7 mouse cellular contexts compared by ENCODE assay signal in genomic region chr14:54430406-54431145, GRCm38 (mm10). TPM values are rescaled to one million over a fixed set of nuclear protein-coding genes. Genes with fewer than 3 reads are reported as not detected.
DNase-seq lines count a peak whose midpoint lies in the region; ATAC-seq and TF ChIP-seq lines count a peak whose summit lies in the region.

No protein-coding gene starts in this region.

- H3K27me3 ChIP-seq in spleen, adult 2 months (ENCODE audit: control insufficient read depth, insufficient read depth, low read length): peaks cover 8% of the 10 kb centered on the region; the same call in 1 of the 2 replicates
- H3K27me3 ChIP-seq in heart, embryonic 13.5 days (replicated peaks): no peaks in the 10 kb centered on the region
- peaks cover 61% of the 10 kb centered on the region for H3K27me3 ChIP-seq in liver, embryonic 13.5 days

- 0 out of 2 replicates have a peak overlapping the region, but pooled peaks have one; percentile 6 for H3K27ac ChIP-seq in spleen, adult 2 months (ENCODE audit: insufficient read depth, low read length)
- peak overlapping the region; percentile 97 for H3K27ac ChIP-seq in heart, embryonic 13.5 days (replicated peaks)
- peak overlapping the region; percentile 80 for H3K27ac ChIP-seq in liver, embryonic 13.5 days

- DNase-seq in spleen, adult 2 months (ENCODE audit: low read depth in 1 of 2, low spot score in 2 of 2): no peak
- no peak for DNase-seq in spleen, adult 12 weeks (ENCODE audit: low spot score)
- DNase-seq in liver, embryonic 13.5 days: no peak
- peak; percentile 57 for DNase-seq in testis, postnatal 10 days (ENCODE audit: low spot score)
- DNase-seq in spleen, postnatal 14 days (ENCODE audit: low spot score in 2 of 2): no peak
- no peak for DNase-seq in urinary bladder, postnatal 25 days (ENCODE audit: low spot score)

- no peak overlapping the region for H3K4me3 ChIP-seq in spleen, adult 2 months (ENCODE audit: extremely low read depth, insufficient read depth, insufficient read length)
- H3K4me3 ChIP-seq in heart, embryonic 13.5 days: peak overlapping the region; percentile 84
- peak overlapping the region; percentile 66 for H3K4me3 ChIP-seq in liver, embryonic 13.5 days (replicated peaks)

- ATAC-seq in heart, embryonic 13.5 days (ENCODE audit: extremely low read depth, insufficient number of reproducible peaks, low FRiP score, low TSS enrichment): no peak
- ATAC-seq in liver, embryonic 13.5 days (ENCODE audit: low read depth): no peak

- peaks cover 4% of the 10 kb centered on the region for H3K4me1 ChIP-seq in spleen, adult 2 months (ENCODE audit: control insufficient read depth, insufficient read depth, insufficient read length)
- H3K4me1 ChIP-seq in heart, embryonic 13.5 days: peaks cover 70% of the 10 kb centered on the region
- H3K4me1 ChIP-seq in liver, embryonic 13.5 days (replicated peaks): peaks cover 82% of the 10 kb centered on the region

- 75% methylated on average over 18 of the region's 18 CpGs for WGBS in spleen, adult 2 months
- 3% methylated on average over 18 of the region's 18 CpGs for WGBS in heart, embryonic 13.5 days
- WGBS in liver, embryonic 13.5 days (ENCODE audit: insufficient replicate concordance): 11% methylated on average over 18 of the region's 18 CpGs

- H3K4me2 ChIP-seq in heart, embryonic 13.5 days: peak overlapping the region; percentile 74
- H3K4me2 ChIP-seq in liver, embryonic 13.5 days: peak overlapping the region; percentile 69

- peak overlapping the region; percentile 100 for H3K9ac ChIP-seq in heart, embryonic 13.5 days
- H3K9ac ChIP-seq in liver, embryonic 13.5 days: peak overlapping the region; percentile 77

- no peaks in the 10 kb centered on the region for H3K36me3 ChIP-seq in spleen, adult 2 months (ENCODE audit: control insufficient read depth, insufficient read depth, low read length)
- peaks cover 23% of the 10 kb centered on the region for H3K36me3 ChIP-seq in heart, embryonic 13.5 days
- peaks cover 23% of the 10 kb centered on the region for H3K36me3 ChIP-seq in liver, embryonic 13.5 days

- no peaks in the 10 kb centered on the region for H3K9me3 ChIP-seq in heart, embryonic 13.5 days
- H3K9me3 ChIP-seq in liver, embryonic 13.5 days (replicated peaks): no peaks in the 10 kb centered on the region

- TF ChIP-seq POLR2A in spleen, adult 2 months (IDR thresholded peaks at IDR 0.05; ENCODE audit: low read depth, low read length): no peak

- no peak for TF ChIP-seq CTCF in spleen, adult 2 months (IDR thresholded peaks at IDR 0.05; ENCODE audit: extremely low read depth, insufficient read depth, insufficient read length, insufficient replicate concordance)

RNA-seq across cellular contexts. Expression of gene Mmp14, which starts 0.8 kb away (rescaled TPM):
- polyA plus RNA-seq in spleen, adult 2 months (2012; rRNA removed): 42.0 and 63.2 TPM in 2 replicates
- polyA plus RNA-seq in heart, embryonic 13.5 days (2015; fragmentation: Nextera tagmentation; extraction: Ambion mirVana): 97.4 and 98.7 TPM in 2 replicates
- 19.8 and 23.2 TPM in 2 replicates for polyA plus RNA-seq in liver, embryonic 13.5 days (2015; fragmentation: Nextera tagmentation; extraction: Ambion mirVana)

RNA-seq across cellular contexts. Expression of gene Mrpl52, which starts 3.9 kb away (rescaled TPM):
- polyA plus RNA-seq in spleen, adult 2 months (2012; rRNA removed): 221 and 393 TPM in 2 replicates
- 226 and 256 TPM in 2 replicates for polyA plus RNA-seq in heart, embryonic 13.5 days (2015; fragmentation: Nextera tagmentation; extraction: Ambion mirVana)
- 244 and 265 TPM in 2 replicates for polyA plus RNA-seq in liver, embryonic 13.5 days (2015; fragmentation: Nextera tagmentation; extraction: Ambion mirVana)

RNA-seq across cellular contexts. Expression of gene Slc7a7, which starts 13.0 kb away (rescaled TPM):
- polyA plus RNA-seq in spleen, adult 2 months (2012; rRNA removed): 24.6 and 31.2 TPM in 2 replicates
- 9.6 and 10.8 TPM in 2 replicates for polyA plus RNA-seq in heart, embryonic 13.5 days (2015; fragmentation: Nextera tagmentation; extraction: Ambion mirVana)
- polyA plus RNA-seq in liver, embryonic 13.5 days (2015; fragmentation: Nextera tagmentation; extraction: Ambion mirVana): 8.6 and 10.3 TPM in 2 replicates

RNA-seq across cellular contexts. Expression of gene Lrp10, which starts 33.4 kb away (rescaled TPM):
- 154 and 206 TPM in 2 replicates for polyA plus RNA-seq in spleen, adult 2 months (2012; rRNA removed)
- 42.1 and 42.2 TPM in 2 replicates for polyA plus RNA-seq in heart, embryonic 13.5 days (2015; fragmentation: Nextera tagmentation; extraction: Ambion mirVana)
- polyA plus RNA-seq in liver, embryonic 13.5 days (2015; fragmentation: Nextera tagmentation; extraction: Ambion mirVana): 18.4 and 21.2 TPM in 2 replicates

RNA-seq across cellular contexts. Expression of gene Rem2, which starts 45.3 kb away (rescaled TPM):
- 0.22 and 0.40 TPM in 2 replicates for polyA plus RNA-seq in spleen, adult 2 months (2012; rRNA removed)
- 1.6 and 2.0 TPM in 2 replicates for polyA plus RNA-seq in heart, embryonic 13.5 days (2015; fragmentation: Nextera tagmentation; extraction: Ambion mirVana)
- polyA plus RNA-seq in liver, embryonic 13.5 days (2015; fragmentation: Nextera tagmentation; extraction: Ambion mirVana): 0.06 and 0.12 TPM in 2 replicates

Comparison
In these comparisons a context has a peak if more than half of its experiments do, and no peak if none do; other contexts are left out.
1. H3K27ac ChIP-seq: peak in every context shown above with its lines; median percentile 97 in heart, embryonic 13.5 days; 80 in liver, embryonic 13.5 days; 6 in spleen, adult 2 months.